Mouse (Mus musculus) cortical plate, adult 2 months (tissue): ENCODE measurements at regions not wholly inside any gene's neighbourhood (a gene's known extent, or its start where the extent isn't known, plus 50 kb on each side); places are given as distances from the start of the nearest gene placed in this dataset.

Source experiments
- CTCF ChIP-seq: fragments of 200-500 bp; IDR thresholded peaks from 2 replicates; pipeline ENCODE4 v1.5.1; 2011; ENCODE audit warnings: mild to moderate bottlenecking, control low read depth, low read length; ENCODE audit not compliant: insufficient read depth; ENCODE audit errors: extremely low read depth
- POLR2A ChIP-seq: fragments of 200-500 bp; IDR thresholded peaks from 2 replicates; pipeline ENCODE4 v1.6.1; 2011; ENCODE audit warnings: mild to moderate bottlenecking, low read length, control low read depth; ENCODE audit not compliant: insufficient read depth; ENCODE audit errors: extremely low read depth

GRCm38 (mm10) chr3:21820051-21820598, 256.3 kb upstream of the Tbl1xr1 start:
- TF ChIP-seq POLR2A = no peak
- no peak for TF ChIP-seq CTCF
